Mouse (Mus musculus) hindbrain, embryonic 16.5 days (tissue): ENCODE measurements around the gene Zc3h12b. TPM values are rescaled to one million over a fixed set of nuclear protein-coding genes. Genes with fewer than 3 reads are reported as not detected.

Source experiments
- ATAC-seq: fragments of 200-750 bp; cut with Nextera tagmentation; 2 replicates; pipeline ENCODE4 v1.8.0; 2017; ENCODE audit warnings: moderate TSS enrichment, moderate library complexity
- H3K27ac ChIP-seq: fragments of 300-500 bp; sonication (generic); 2 replicates; pipeline ENCODE4 v1.5.1; 2014; ENCODE audit warnings: low read depth, mild to moderate bottlenecking, control low read depth, low read length, moderate library complexity
- H3K27me3 ChIP-seq: fragments of 300-500 bp; sonication (generic); replicated peaks from 2 replicates; pipeline ENCODE4 v1.6.1; 2014; ENCODE audit warnings: low read length; ENCODE audit not compliant: control insufficient read depth, insufficient read depth
- H3K36me3 ChIP-seq: fragments of 300-500 bp; sonication (generic); 2 replicates; pipeline ENCODE4 v1.6.1; 2014; ENCODE audit warnings: mild to moderate bottlenecking, low read length, moderate library complexity, mixed read lengths; ENCODE audit not compliant: control insufficient read depth, insufficient read depth
- H3K4me1 ChIP-seq: fragments of 300-500 bp; sonication (generic); 2 replicates; pipeline ENCODE4 v1.6.1; 2014; ENCODE audit warnings: low read depth, low read length; ENCODE audit not compliant: control insufficient read depth, insufficient read depth
- H3K4me2 ChIP-seq: fragments of 300-500 bp; sonication (generic); 2 replicates; pipeline ENCODE4 v1.6.1; 2014; ENCODE audit warnings: mild to moderate bottlenecking, low read length, control low read depth, moderate library complexity
- H3K4me3 ChIP-seq: fragments of 300-500 bp; sonication (generic); 2 replicates; pipeline ENCODE4 v1.5.1; 2014; ENCODE audit warnings: mild to moderate bottlenecking, low read length, control low read depth, moderate library complexity
- H3K9ac ChIP-seq: fragments of 300-500 bp; sonication (generic); 2 replicates; pipeline ENCODE4 v1.6.1; 2014; ENCODE audit warnings: low read depth, mild to moderate bottlenecking, control low read depth, low read length, moderate library complexity
- H3K9me3 ChIP-seq: fragments of 300-500 bp; sonication (generic); 2 replicates; pipeline ENCODE4 v1.6.1; 2014; ENCODE audit warnings: mild to moderate bottlenecking, low read length, moderate library complexity; ENCODE audit not compliant: control insufficient read depth
- WGBS: fragments of 180-500 bp; shearing (Covaris S2); extraction: QIAGEN DNeasy Blood & Tissue Kit; methylation state at CpG from one replicate; pipeline ENCODE4 v1.1.7; 2014; 5-methylcytosine and 5-hydroxymethylcytosine counted together
- polyA plus RNA-seq: library from polyadenylated mRNA; unstranded; fragments of >200 nt; fragmentation: Nextera tagmentation; extraction: Ambion mirVana; gene quantifications from 2 replicates; pipeline ENCODE4 v1.2.1, GENCODE M21; 2015

The Zc3h12b gene
- polyA plus RNA-seq: 2.6 and 3.7 TPM in 2 replicates

DNA sequence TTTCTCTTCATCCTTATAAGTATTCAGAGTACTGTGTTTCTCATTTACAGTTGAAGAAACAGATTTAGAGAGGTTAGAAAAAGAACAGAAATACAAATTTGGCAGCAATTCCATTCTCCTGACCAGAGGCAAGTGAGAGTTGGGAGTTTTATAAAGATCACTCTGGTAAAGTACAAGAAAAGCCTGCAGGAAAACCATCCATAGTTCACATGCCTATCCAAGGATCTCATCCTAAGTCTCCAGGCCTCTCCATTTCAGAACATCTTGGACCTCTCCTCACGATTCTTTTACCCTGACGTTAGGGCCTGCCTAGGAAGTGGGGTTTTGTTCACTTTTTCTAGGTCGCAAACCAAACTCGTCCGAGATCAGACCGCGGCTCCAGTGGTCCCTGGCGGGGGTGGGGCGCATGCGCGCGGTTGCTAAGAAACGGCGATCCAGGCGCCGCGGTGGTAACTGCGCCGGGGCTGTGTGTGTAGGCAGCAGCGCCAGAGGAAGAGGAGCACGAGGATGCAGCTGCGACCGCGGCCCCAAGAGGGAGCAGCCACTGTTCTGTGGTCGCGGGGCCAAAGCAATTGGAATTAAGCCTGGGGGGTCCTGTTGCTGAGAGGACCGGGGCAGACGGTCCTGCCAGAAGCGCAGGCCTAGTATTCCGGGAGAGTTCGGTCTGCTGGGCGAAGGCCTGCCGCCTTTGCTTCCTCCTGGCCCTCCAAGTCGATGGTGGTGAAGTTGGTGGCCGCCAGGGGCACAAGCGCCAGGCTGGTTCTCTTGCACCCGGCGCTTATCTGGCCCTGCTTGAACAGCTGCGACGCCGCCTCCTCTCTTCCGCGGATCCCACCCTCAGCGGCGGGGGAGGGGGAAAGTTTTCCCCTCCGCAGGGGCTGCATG is at the start of gene Zc3h12b:
Zc3h12b (plus strand) TSS at position 452 of the 885 bp plus-strand sequence.
- Histone ChIP-seq H3K4me2 (peak within 1 kb of the TSS; percentile 54), H3K4me1 (no peaks in the 10 kb centered on the region; the same call in 1 of the 2 replicates), H3K36me3 (no peaks in the 10 kb centered on the region), H3K4me3 (peak within 1 kb of the TSS; percentile 45), H3K9ac (peak within 1 kb of the TSS; percentile 70), H3K9me3 (no peaks in the 10 kb centered on the region), H3K27me3 (no peaks in the 10 kb centered on the region), H3K27ac (peak within 1 kb of the TSS; percentile 82)
- WGBS: 18% methylated on average over 42 of the region's 46 CpGs
- peak; percentile 99 for ATAC-seq

DNA sequence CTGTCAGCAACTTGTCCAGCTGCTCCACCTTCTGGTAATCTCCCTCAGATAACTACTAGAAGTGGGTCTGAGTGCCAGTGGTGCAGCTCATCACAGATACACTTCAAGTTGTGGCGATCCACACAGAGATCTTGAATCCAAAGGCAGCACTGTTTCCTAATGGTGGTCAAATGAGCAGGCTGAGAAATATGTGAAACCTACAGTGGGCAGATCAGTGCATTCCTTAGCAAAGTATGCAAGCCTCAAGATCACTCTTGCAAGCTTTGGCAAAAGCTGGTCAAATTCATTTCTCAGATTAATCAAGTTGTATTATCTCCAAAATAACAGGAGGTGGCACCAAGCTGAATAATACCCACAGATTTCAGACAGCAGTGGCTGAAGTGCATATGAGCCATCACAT is 29.3 kb upstream of the Zc3h12b start:
- 84% methylated on average over 1 of the region's 1 CpGs for WGBS
- ATAC-seq: no peak
- no peaks in the 10 kb centered on the region for H3K27me3 ChIP-seq

DNA sequence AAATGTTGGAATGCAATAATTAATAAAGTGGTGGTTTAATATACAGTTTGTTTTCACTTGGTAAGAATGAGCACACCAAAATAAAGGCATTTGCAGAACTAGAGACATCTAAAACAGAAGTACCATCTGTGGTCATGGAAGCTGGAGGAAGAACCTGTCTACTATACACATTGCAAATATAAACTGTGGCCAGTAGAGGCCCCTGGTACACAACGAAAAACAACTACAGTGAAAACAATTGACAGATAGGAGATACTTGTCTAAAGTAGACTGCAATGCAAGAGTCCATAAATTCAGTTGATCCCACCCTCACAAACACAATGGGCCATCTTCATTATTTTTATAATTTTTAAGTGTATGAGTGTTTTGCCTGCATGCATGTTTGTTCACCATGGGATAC is 24.4 kb upstream of the Zc3h12b start:
- Histone ChIP-seq H3K36me3 (no peaks in the 10 kb centered on the region), H3K4me3 (no peak overlapping the region), H3K9me3 (no peaks in the 10 kb centered on the region), H3K9ac (no peak overlapping the region), H3K4me2 (no peak overlapping the region), H3K27ac (no peak overlapping the region), H3K27me3 (no peaks in the 10 kb centered on the region), H3K4me1 (no peaks in the 10 kb centered on the region)
- 0 out of 2 replicates have a peak, but pooled peaks have one; percentile 45 for ATAC-seq
- WGBS: 80% methylated on average over 1 of the region's 1 CpGs

More for the DNA sequence above, 29.3 kb upstream of the Zc3h12b start:
- no peaks in the 10 kb centered on the region for H3K36me3 ChIP-seq
- H3K4me2 ChIP-seq: no peak overlapping the region
- no peak overlapping the region for H3K4me3 ChIP-seq
- H3K9ac ChIP-seq: no peak overlapping the region
- H3K9me3 ChIP-seq: no peaks in the 10 kb centered on the region
- no peaks in the 10 kb centered on the region for H3K4me1 ChIP-seq
- no peak overlapping the region for H3K27ac ChIP-seq

DNA sequence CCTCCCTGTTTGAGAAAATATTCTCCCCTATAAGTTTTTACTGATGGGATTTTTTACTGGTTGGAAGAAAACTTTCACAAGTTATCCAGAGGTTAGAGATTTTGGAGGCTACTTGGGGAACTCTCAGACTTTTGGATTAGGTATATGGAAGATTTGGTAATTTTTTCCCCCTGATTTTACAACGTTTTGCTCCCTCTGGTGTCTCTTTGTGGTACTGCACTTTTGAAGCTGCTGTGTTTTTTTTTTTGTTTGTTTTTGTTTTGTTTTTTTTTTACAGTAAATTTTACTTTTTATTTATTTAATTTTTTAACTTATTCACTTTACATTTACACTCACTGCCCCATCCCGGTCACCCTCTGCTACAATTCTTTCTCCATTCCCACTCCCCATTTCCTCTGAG is 26.8 kb downstream of the Zc3h12b start:
- no peaks in the 10 kb centered on the region for H3K27me3 ChIP-seq
- H3K4me3 ChIP-seq: no peak overlapping the region
- ATAC-seq: no peak
- no peaks in the 10 kb centered on the region for H3K4me1 ChIP-seq
- H3K27ac ChIP-seq: no peak overlapping the region
- H3K9ac ChIP-seq: no peak overlapping the region
- no peaks in the 10 kb centered on the region for H3K36me3 ChIP-seq
- WGBS: 37% methylated on average over 2 of the region's 2 CpGs
- no peak overlapping the region for H3K4me2 ChIP-seq
- no peaks in the 10 kb centered on the region for H3K9me3 ChIP-seq

DNA sequence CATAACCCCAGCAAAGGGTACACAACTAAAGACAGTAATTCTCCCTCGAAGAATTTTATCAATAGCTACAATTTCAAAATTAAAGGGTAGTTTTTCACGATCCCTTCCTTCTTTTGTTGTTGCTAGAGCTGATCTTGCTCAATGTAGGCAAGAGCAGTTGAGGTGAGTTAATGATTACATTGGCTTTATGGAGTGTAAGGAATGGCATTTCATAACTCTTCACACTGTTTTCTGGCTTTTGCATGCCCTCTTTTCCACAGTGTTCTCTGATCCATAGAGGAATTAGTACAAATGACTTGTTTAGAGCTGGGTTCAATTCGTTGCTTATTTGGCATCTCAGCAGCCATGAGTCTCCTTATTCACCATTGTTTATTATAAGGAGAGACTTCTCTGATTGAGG is 84.4 kb downstream of the Zc3h12b start:
- no peaks in the 10 kb centered on the region for H3K4me1 ChIP-seq
- H3K9me3 ChIP-seq: no peaks in the 10 kb centered on the region; the same call in 1 of the 2 replicates
- no peak overlapping the region for H3K27ac ChIP-seq
- H3K36me3 ChIP-seq: no peaks in the 10 kb centered on the region
- no peak overlapping the region for H3K9ac ChIP-seq
- H3K27me3 ChIP-seq: no peaks in the 10 kb centered on the region
- H3K4me3 ChIP-seq: no peak overlapping the region
- H3K4me2 ChIP-seq: no peak overlapping the region
- ATAC-seq: no peak
- WGBS: 77% methylated on average over 3 of the region's 3 CpGs

DNA sequence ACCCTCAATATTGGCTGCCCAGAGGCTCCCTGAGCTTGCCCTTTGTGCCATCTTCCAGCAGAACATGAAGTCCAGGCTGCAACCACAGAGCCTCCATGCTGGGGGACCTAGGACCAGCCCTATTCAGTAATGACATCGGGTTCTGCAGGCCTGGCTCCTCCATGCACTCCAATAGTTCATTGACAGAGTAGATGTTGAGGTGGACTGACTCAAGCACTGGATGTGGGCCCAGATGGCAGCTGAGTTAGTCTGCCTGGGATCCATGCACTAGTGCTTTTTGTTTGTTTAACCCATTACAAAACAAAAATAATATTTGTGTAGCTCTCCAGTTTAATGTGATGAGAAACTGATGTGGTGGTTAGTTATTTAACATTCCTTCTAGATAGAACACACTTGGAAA is 90.3 kb downstream of the Zc3h12b start:
- Histone ChIP-seq H3K27me3 (no peaks in the 10 kb centered on the region), H3K36me3 (no peaks in the 10 kb centered on the region), H3K4me2 (no peak overlapping the region), H3K4me1 (no peaks in the 10 kb centered on the region), H3K4me3 (no peak overlapping the region), H3K9me3 (no peaks in the 10 kb centered on the region; the same call in 1 of the 2 replicates), H3K27ac (no peak overlapping the region), H3K9ac (no peak overlapping the region)
- WGBS: 67% methylated on average over 1 of the region's 1 CpGs
- no peak for ATAC-seq

DNA sequence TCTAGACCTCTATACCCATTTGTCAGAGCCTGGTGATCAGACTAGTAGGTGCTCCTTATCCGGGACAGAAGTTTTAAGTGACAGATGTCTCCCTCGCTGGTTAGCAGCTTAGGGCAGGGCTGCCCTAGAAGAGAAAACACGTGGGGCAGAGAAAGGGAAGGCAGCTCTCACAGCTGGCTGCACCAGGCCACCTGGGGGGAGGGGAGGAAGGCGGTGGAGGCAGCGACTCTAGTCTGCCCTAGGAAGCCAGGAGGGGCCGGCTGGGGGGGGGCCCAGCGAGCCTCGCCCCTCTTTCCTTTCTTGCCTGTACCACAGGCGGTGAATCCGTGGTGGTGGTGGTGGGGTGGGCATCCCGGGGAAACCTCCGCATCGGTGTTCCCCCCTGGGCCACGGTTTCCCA is 141.3 kb downstream of the Zc3h12b start:
- Histone ChIP-seq H3K9me3 (no peaks in the 10 kb centered on the region), H3K4me1 (no peaks in the 10 kb centered on the region), H3K4me3 (no peak overlapping the region), H3K27ac (no peak overlapping the region), H3K4me2 (no peak overlapping the region), H3K36me3 (no peaks in the 10 kb centered on the region), H3K27me3 (no peaks in the 10 kb centered on the region), H3K9ac (no peak overlapping the region)
- WGBS: 60% methylated on average over 7 of the region's 14 CpGs
- ATAC-seq: no peak

DNA sequence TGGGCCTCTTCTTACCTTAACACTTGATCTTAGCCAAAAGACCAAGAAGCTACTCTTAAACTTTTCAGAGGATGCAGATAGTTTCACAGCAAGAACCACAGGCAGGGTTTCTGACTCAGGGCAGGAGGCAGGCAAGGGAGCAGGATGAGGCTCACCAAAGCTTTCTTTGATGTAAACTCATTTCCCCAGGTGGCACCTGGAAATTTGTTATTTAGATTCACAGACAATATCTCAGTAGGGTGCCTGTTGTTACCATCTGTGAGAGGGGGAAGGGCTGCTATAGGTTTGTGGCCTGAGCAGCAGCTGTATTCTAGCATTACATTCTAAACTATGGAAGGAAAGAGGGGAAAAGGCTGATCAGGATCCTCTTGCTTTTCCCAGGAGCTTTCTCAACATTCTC is 169.6 kb downstream of the Zc3h12b start:
- no peak for ATAC-seq
- Histone ChIP-seq H3K27ac (no peak overlapping the region), H3K27me3 (no peaks in the 10 kb centered on the region)

DNA sequence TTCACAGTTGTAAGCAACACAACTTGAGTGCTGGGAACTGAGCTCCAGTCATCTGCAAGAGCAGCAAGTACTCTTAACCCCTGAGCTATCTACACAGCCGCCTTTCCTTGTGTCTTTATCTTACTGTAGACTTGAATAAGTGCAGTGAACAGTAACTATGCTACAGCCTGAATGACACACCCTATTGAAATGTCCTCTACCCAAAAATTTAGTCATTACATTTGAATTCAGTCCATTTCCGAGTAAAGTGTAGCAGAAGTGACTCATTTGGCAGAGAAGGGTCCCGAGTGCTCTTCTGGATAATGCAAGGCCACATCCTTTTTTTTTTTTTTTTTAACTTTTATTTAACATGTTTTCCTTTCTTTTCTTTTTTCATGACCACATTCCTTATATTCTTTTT is 191.2 kb downstream of the Zc3h12b start:
- ATAC-seq: no peak
- Histone ChIP-seq H3K27me3 (no peaks in the 10 kb centered on the region), H3K27ac (no peak overlapping the region), H3K4me3 (no peak overlapping the region), H3K36me3 (no peaks in the 10 kb centered on the region), H3K9ac (no peak overlapping the region), H3K9me3 (no peaks in the 10 kb centered on the region), H3K4me1 (no peaks in the 10 kb centered on the region), H3K4me2 (no peak overlapping the region)
- WGBS: 97% methylated on average over 3 of the region's 3 CpGs

More for the DNA sequence above, 169.6 kb downstream of the Zc3h12b start:
- no peaks in the 10 kb centered on the region for H3K36me3 ChIP-seq
- no peaks in the 10 kb centered on the region for H3K4me1 ChIP-seq
- no peak overlapping the region for H3K9ac ChIP-seq
- H3K4me2 ChIP-seq: no peak overlapping the region
- no peak overlapping the region for H3K4me3 ChIP-seq
- H3K9me3 ChIP-seq: no peaks in the 10 kb centered on the region
